In genomic region chr9:10816711-10817110, GRCm38 (mm10) we compare ENCODE assay signal across 24 mouse cellular contexts.
"Had no signal": no experiment of that assay in that cellular context is flagged by ENCODE, and none has a peak within 500 bp of the region (broad histone marks: within the 10 kb centered on the region; RNA-seq: fewer than 3 reads in every experiment).

No protein-coding gene starts in this region.

- H3K27me3 ChIP-seq: limb, embryonic 13.5 days; liver, embryonic 12.5 days; liver, embryonic 15.5 days; lung, embryonic 15.5 days; megakaryocyte, embryonic 14.5 days; midbrain, embryonic 12.5 days; midbrain, embryonic 15.5 days; neural tube, embryonic 12.5 days; neural tube, embryonic 15.5 days had no signal

- H3K27ac ChIP-seq: kidney, postnatal 0 days; limb, embryonic 10.5 days; limb, embryonic 13.5 days; liver, embryonic 12.5 days; liver, embryonic 15.5 days; lung, embryonic 15.5 days; midbrain, embryonic 12.5 days; midbrain, embryonic 15.5 days; neural tube, embryonic 12.5 days; neural tube, embryonic 15.5 days; stomach, postnatal 0 days had no signal

- H3K4me3 ChIP-seq: limb, embryonic 10.5 days; limb, embryonic 13.5 days; liver, embryonic 12.5 days; liver, embryonic 15.5 days; lung, embryonic 15.5 days; megakaryocyte, embryonic 14.5 days; midbrain, embryonic 12.5 days; midbrain, embryonic 15.5 days; neural tube, embryonic 12.5 days; neural tube, embryonic 15.5 days had no signal

- DNase-seq: kidney, adult 2 months; kidney, postnatal 25 days; liver; lung, adult 18-20 months; lung, postnatal 10 days; lung, postnatal 36 days; right cerebral cortex, adult 18-20 months; right cerebral cortex, postnatal 14 days; right cerebral cortex, postnatal 4 days; thymus, adult 2 months; thymus, postnatal 14 days; thymus, postnatal 4 days had no signal

- H3K9me3 ChIP-seq: limb, embryonic 10.5 days; limb, embryonic 13.5 days; liver, embryonic 12.5 days; liver, embryonic 15.5 days; lung, embryonic 15.5 days; megakaryocyte, embryonic 14.5 days; midbrain, embryonic 12.5 days; midbrain, embryonic 15.5 days; neural tube, embryonic 12.5 days; neural tube, embryonic 15.5 days had no signal

- ATAC-seq: liver, embryonic 12.5 days; midbrain, embryonic 15.5 days had no signal

- H3K9ac ChIP-seq: limb, embryonic 13.5 days; liver, embryonic 12.5 days; liver, embryonic 15.5 days; lung, embryonic 15.5 days; midbrain, embryonic 12.5 days; midbrain, embryonic 15.5 days; neural tube, embryonic 12.5 days; neural tube, embryonic 15.5 days had no signal

- H3K4me1 ChIP-seq: limb, embryonic 10.5 days; limb, embryonic 13.5 days; liver, embryonic 12.5 days; liver, embryonic 15.5 days; lung, embryonic 15.5 days; megakaryocyte, embryonic 14.5 days; midbrain, embryonic 12.5 days; midbrain, embryonic 15.5 days; neural tube, embryonic 12.5 days; neural tube, embryonic 15.5 days had no signal

- H3K4me2 ChIP-seq: limb, embryonic 13.5 days; liver, embryonic 12.5 days; liver, embryonic 15.5 days; lung, embryonic 15.5 days; midbrain, embryonic 12.5 days; midbrain, embryonic 15.5 days; neural tube, embryonic 12.5 days; neural tube, embryonic 15.5 days had no signal

- H3K36me3 ChIP-seq: limb, embryonic 10.5 days; limb, embryonic 13.5 days; liver, embryonic 12.5 days; liver, embryonic 15.5 days; lung, embryonic 15.5 days; midbrain, embryonic 12.5 days; midbrain, embryonic 15.5 days; neural tube, embryonic 12.5 days; neural tube, embryonic 15.5 days had no signal
